Mouse (Mus musculus) kidney, adult 8-10 months (tissue): ENCODE data around the gene Fbxo42.

Experiments used
- DNase-seq, 2 experiments: peaks; one replicate each; pipeline ENCODE4 v3.0.0; 2022

Fbxo42 gene

DNA sequence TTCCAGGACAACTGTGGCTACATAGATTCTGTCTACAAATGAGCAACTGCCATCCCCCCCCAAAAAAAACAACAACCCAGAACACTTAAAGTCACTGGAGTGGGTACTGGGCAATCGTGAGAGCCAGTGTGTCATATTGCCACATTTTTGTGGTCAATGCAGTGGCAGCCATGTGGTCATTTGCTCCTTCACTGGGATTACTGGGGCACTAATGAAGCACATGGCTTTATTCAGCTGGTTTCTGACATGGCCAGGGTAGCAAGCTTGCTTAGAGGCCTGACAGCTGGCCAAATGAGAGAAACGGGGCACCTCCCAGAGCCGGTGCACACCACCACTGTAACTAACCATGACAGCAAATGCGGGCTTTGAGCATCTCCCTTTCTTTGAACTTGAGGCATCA is 30.8 kb downstream of the Fbxo42 start:
- no peak for DNase-seq

DNA sequence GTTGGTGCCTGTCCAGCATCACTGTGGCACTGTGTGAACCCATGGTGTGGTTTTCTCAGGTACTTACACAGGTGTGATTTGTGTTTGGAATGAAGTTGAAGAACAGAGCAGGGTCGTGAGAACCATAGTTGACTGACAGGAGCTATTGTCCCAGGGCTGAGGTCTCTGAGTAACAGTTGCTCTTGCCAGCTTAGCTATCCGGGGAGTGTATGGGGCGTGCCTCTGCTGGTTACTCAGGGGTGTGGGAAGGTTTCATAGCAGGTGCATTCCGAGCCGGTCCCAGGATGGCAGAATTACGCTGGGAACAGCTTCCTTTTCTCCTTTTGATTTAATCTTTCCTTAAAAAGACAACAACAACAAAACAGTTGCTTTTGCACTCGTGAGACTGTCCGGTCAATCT is 33.1 kb downstream of the Fbxo42 start:
- no peak for DNase-seq

- DNase-seq = no peak
Observed at GRCm38 (mm10) chr4:141181981-141182380, 34.3 kb downstream of the Fbxo42 start.

- DNase-seq = no peak
Observed at GRCm38 (mm10) chr4:141183932-141184331, 36.2 kb downstream of the Fbxo42 start.

DNA sequence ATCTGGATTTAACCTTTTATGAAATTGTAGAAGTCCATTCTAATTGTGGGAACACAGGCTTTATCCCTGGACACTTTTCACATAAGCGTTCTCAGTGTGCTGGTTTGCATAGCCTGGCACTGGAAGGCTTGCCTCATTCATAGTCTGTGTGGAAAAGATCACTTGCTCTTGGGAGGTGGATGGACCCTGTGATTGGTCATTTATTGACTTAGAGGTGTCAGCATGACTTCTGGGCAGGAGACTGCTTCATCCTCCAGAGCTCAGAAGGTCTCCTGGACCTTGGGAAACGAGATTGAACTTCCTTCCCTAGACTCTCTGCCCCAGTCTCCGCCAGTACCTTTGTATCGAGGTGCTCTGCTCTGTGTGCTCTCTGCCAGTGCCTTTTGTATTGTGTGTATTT is 36.7 kb downstream of the Fbxo42 start:
- no peak for DNase-seq

- no peak for DNase-seq
Observed at GRCm38 (mm10) chr4:141186923-141187836, 39.5 kb downstream of the Fbxo42 start.

GRCm38 (mm10) chr4:141191294-141191693 is 43.6 kb downstream of the Fbxo42 start:
- no peak for DNase-seq

- no peak for DNase-seq
Observed at GRCm38 (mm10) chr4:141194553-141194952, 46.8 kb downstream of the Fbxo42 start.

GRCm38 (mm10) chr4:141196981-141197685 is 49.4 kb downstream of the Fbxo42 start:
- no peak for DNase-seq

DNA sequence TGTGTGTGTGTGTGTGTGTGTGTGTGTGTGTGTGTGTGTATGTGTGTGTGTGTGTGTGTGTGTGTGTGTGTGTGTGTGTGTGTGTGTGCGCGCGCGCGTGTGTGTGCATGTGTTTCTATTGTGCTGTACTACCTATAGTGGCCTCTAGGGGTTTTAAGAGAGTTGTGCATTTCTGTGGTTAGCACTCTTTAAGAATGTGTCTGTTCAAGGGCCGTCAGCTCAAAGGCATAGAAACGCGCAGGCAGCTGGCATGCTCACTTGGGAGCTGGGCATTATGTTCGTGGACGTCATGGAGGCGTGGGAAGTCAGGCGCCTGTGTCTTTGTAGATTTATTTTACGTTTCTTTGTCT is 49.9 kb downstream of the Fbxo42 start:
- no peak for DNase-seq

DNA sequence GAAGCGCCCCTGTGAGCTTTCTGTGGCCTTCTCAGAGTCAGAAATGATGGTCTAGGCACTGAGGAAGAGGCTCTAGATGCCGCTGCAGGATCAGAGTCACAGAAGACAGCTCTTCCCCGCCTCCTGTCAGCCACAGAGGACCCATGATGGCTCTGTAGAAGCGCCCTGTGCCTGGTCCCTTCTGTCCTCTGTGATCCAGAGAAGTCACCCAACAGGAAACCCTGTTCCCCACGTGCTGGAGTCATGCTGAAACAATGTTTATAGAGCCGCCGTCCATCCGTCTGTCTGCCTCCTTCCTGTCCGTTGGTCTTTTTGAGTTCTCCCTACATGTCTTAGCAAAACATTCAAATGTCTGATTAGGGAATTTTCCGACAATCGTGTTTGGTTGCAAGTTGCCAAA is 53.2 kb downstream of the Fbxo42 start:
- DNase-seq = peak in 1 of 2 experiments; percentile 19

DNA sequence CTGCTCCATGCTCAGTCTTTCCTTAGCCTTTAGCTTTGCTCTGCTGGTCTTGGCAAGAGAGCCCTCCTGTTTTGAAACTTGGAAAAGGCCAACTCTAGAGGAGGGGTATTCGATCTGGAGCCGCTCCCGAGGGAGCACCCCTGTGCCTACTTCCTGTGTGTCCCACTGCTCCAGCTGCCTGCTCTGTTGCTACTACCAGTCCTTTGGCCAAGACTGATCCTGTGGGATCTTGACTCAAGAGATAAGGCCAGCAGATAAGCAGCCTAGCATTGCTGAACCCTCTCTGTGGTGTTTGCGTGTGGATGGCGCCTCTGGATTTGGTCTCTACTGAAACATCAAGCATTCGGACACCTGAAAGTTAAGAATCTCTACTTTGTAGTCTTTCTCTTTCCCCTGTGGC is 54.5 kb downstream of the Fbxo42 start:
- no peak for DNase-seq

DNA sequence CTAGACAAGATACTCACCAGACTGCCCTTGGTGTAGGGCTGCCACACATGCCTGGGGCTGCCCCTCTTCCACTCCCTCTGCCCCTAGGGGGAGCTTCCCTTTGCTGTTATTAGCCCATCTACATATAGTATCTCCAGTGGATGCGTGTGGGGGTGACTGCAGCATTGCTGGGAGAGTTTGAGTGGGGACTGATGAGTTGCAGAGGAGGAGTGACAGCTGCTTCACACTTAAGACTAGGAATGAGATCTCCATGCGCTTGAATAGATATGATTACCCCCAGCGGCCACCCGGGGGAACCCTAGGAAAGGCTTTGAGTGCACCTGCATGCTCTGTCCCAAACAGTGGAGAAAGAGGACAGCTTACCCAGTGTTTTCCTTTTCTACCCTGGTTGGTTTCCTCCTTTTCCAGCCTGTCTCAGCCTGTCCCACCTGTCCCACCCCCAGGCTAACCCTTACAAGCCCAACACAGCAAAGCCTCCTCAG is 56.9 kb downstream of the Fbxo42 start:
- DNase-seq = no peak

DNA sequence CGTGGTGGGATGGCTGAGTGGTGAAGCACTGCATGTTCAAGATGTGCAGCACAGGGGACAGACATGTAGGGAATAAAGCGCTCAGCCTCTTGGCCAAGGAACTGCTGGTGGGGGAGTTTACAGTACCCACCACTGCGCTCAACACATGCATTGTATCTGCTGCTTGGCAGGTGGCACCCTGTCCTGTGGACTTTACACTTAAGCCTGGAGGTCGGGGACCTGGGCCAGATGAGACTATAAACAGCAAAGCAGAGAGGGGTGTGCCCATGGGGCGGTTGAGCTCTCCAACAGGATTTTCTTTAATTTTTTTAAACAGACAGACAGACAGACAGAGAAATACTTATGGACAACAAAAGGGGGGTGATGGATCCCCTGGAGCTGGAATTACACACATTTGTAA is 59.4 kb downstream of the Fbxo42 start:
- peak; percentile 50 to 53 for DNase-seq

GRCm38 (mm10) chr4:141210524-141211219 is 63.0 kb downstream of the Fbxo42 start:
- DNase-seq = no peak

DNA sequence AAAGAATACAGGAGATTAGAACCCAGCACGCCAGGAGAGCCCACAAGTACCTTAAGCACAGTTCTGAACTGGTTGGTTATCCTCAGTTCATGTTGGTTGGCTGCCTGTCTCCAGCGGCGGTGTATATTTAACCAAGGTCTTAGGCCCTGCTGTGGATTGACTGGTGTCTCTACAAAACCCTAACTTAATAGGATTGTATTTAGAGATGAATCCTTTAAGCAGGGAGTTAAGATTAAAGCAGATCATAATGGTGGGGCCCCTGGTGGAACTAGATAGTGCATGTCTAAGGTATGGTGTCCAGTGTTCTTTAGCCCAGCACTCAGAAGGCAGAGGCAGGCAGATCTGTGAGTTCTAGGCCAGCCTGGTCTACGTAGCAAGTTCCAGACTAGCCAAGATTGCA is 63.9 kb downstream of the Fbxo42 start:
- no peak for DNase-seq

DNA sequence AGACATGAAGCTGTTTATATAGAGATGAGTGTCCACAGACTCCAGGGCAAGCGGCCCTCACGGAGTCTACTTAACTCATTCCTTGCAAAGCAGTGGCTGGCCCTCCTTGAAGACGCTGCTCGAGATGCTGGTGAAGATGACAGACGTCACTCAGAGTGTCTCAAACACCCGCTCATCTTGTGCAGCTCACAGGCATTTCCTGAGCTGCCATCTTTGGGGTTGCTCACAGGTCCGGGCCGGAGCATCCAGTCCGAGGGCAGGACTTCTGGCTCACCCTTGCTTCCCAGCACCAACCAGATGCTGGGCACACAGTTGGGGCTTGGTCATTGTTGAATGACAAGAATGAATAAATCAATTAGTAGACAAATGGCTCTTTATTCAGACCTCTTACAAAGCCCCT is 65.2 kb downstream of the Fbxo42 start:
- no peak for DNase-seq

DNA sequence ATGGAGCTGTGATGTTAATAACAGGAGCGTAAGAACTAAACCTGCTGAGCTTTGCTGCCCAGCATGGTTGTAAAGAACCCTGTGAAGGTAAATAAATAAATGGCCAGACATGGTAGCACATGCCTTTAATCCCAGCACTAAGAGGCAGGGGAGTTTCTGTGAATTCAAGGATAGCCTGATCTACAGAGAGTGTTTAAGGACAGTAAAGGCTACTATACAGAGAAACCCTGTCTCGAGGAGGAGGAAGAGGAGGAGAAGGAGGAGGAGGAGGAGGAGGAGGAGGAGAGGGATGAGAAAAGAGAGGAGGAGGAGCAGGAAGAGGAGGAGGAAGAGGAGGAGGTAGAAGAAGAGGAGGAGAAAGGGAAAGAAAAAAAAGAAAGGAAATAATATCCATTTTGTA is 65.6 kb downstream of the Fbxo42 start:
- DNase-seq = no peak

GRCm38 (mm10) chr4:141213770-141214336 is 66.1 kb downstream of the Fbxo42 start, which contains the start of gene Rsg1:
Rsg1 (plus strand) TSS chr4:141213956.
- DNase-seq = peak; percentile 95 to 96

GRCm38 (mm10) chr4:141214337-141214851 is 66.7 kb downstream of the Fbxo42 start:
- peak in 1 of 2 experiments; percentile 16 for DNase-seq

DNA sequence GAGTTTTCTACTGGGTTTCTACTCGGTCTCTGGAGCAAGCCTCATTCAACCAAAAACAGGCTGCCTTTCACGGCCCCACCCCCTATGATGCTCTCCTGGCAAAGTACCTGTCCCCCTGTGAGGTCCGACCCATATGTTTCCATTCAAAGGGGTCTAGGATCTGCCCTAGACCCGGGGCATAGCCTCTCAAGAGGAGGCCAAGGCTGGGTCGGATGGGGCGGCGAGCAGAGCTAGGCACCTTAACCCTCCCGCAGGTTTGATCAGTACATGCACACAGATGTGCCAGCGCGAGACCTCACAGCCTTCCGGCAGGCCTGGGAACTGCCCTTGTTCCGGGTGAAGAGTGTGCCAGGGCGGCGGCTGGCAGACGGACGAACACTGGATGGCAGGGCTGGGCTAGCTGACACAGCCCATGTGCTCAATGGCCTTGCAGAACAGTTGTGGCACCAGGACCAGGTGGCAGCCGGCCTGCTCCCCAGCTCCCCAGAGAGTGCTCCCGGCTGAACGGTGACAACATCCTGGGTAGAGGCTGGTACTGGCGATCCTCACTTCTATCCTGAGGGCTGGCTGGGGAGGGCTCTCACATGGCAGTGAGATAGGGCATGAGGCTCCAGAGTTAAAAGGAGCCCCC is 72.0 kb downstream of the Fbxo42 start:
- no peak for DNase-seq

DNA sequence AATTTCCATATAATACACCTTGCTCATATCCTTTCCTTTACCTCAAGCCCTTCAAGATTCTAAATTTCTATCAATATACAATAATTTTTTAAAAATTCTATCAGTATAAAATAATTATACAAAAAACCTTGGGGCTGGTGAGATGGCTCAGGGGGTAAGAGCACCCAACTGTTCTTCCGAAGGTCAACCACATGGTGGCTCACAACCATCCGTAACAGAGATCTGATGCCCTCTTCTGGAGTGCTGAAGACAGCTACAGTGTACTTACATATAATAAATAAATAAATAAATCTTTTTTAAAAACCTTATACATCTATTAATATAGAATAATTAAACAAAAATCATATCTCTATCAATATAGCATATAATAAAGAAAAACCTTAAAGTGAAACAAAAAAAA is 74.1 kb downstream of the Fbxo42 start:
- no peak for DNase-seq
